Mouse (Mus musculus) heart, embryonic 14.5 days (tissue): ENCODE data around the gene Cacna1a. TPM values are rescaled to one million over a fixed set of nuclear protein-coding genes. Genes with fewer than 3 reads are reported as not detected.
"Not testable (repeated sequence)": the region's sequence is repeated elsewhere in the genome, so short reads cannot be mapped to it uniquely, and the experiment has no call there.

Experiments
- ATAC-seq: fragments of 200-750 bp; cut with Nextera tagmentation; 2 replicates; pipeline ENCODE4 v1.8.0; 2017; ENCODE audit warnings: low read depth, moderate TSS enrichment; ENCODE audit not compliant: insufficient number of reproducible peaks, insufficient read depth, low FRiP score
- H3K27ac ChIP-seq, 2 experiments: fragments of 200-500 bp in 1 of 2; fragments of 300-500 bp in 1 of 2; sonication (generic) in 1 of 2; replicated peaks in 1 of 2; 2 replicates each; pipeline ENCODE4 v1.5.1; 2012 to 2014; ENCODE audit warnings: low read depth in 2 of 2, low read length in 2 of 2, control low read depth in 1 of 2, mild to moderate bottlenecking in 1 of 2, mixed read lengths in 1 of 2; ENCODE audit not compliant: control insufficient read depth in 1 of 2, insufficient read depth in 1 of 2
- H3K27me3 ChIP-seq: fragments of 300-500 bp; sonication (generic); 2 replicates; pipeline ENCODE4 v1.6.1; 2014; ENCODE audit warnings: mild to moderate bottlenecking, low read length, control low read depth; ENCODE audit not compliant: control insufficient read depth, insufficient read depth
- H3K36me3 ChIP-seq: fragments of 300-500 bp; sonication (generic); 2 replicates; pipeline ENCODE4 v1.6.1; 2014; ENCODE audit warnings: mild to moderate bottlenecking, control low read depth, low read length, mixed read lengths; ENCODE audit not compliant: control insufficient read depth, insufficient read depth
- H3K4me1 ChIP-seq, 2 experiments: fragments of 200-500 bp in 1 of 2; fragments of 300-500 bp in 1 of 2; sonication (generic) in 1 of 2; 2 replicates each; pipeline ENCODE4 v1.6.1; 2012 to 2014; ENCODE audit warnings: low read length in 2 of 2, control low read depth in 1 of 2, mixed read lengths in 1 of 2; ENCODE audit not compliant: control insufficient read depth in 2 of 2, insufficient read depth in 2 of 2
- H3K4me2 ChIP-seq: fragments of 300-500 bp; sonication (generic); 2 replicates; pipeline ENCODE4 v1.6.1; 2014; ENCODE audit warnings: mild to moderate bottlenecking, low read length
- H3K4me3 ChIP-seq, 2 experiments: fragments of 200-500 bp in 1 of 2; fragments of 300-500 bp in 1 of 2; sonication (generic) in 1 of 2; 2 replicates each; pipeline ENCODE4 v1.5.1; 2012 to 2014; ENCODE audit warnings: low read length in 2 of 2, mild to moderate bottlenecking in 2 of 2, control low read depth in 1 of 2, low read depth in 1 of 2, moderate library complexity in 1 of 2; ENCODE audit not compliant: control insufficient read depth in 1 of 2, insufficient read depth in 1 of 2
- H3K9ac ChIP-seq: fragments of 300-500 bp; sonication (generic); 2 replicates; pipeline ENCODE4 v1.6.1; 2014; ENCODE audit warnings: mild to moderate bottlenecking, low read length
- H3K9me3 ChIP-seq: fragments of 300-500 bp; sonication (generic); 2 replicates; pipeline ENCODE4 v1.6.1; 2016; ENCODE audit warnings: low read length, control low read depth; ENCODE audit not compliant: control insufficient read depth
- WGBS: fragments of 180-500 bp; shearing (Covaris S2); extraction: QIAGEN DNeasy Blood & Tissue Kit; methylation state at CpG from one replicate; pipeline ENCODE4 v1.1.7; 2014; 5-methylcytosine and 5-hydroxymethylcytosine counted together
- polyA plus RNA-seq: library from polyadenylated mRNA; unstranded; fragments of >200 nt; fragmentation: Nextera tagmentation; extraction: Ambion mirVana; gene quantifications from 2 replicates; pipeline ENCODE4 v1.2.1, GENCODE M21; 2014

Gene Cacna1a
- polyA plus RNA-seq, 1 experiment from 2014 or later, result 8.4 TPM

DNA sequence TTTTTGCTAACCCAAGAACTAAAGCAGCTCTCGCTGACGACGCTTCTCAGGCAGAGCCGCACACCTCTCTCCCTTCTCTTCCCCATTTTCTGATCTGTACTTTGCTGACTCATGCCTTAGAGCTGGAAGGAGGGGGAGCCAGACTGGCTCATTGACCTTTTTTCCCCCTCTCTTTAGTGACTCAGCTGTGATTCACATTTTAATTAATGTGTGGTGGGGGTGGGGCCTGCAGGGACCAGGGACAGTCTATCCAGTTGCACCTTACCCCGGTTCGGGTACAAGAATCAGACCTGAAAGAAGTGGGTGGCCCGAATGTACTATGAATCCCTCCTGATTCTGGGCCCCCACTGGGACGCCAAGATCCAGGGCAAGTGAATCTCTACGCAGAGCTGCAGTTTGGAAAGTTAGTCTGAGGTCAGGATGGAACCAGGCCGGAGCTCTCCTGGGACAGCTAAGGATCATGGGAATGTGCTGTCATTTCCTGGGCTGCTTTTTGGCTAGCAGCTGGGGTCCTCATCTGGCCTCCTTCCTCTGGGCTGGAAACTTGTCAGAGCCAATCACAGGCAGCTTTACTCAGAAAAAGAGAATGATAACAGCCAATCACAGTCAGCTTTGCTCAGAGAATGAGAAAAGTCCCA lies 113.5 kb downstream of the Cacna1a start:
- WGBS, result 60% methylated on average over 10 of the region's 10 CpGs
- Histone ChIP-seq H3K4me2 (no peak overlapping the region), H3K4me3 (no peak overlapping the region), H3K27ac (no peak overlapping the region), H3K9me3 (no peaks in the 10 kb centered on the region), H3K27me3 (no peaks in the 10 kb centered on the region), H3K36me3 (no peaks in the 10 kb centered on the region), H3K9ac (no peak overlapping the region), H3K4me1 (peaks cover 6 to 9% of the 10 kb centered on the region in 2 experiments; a peak in 3 of 4 replicates)
- ATAC-seq, result no peak

GRCm38 (mm10) chr8:84502638-84503037 lies 114.4 kb downstream of the Cacna1a start:
- H3K4me2 ChIP-seq, result no peak overlapping the region
- H3K36me3 ChIP-seq, result no peaks in the 10 kb centered on the region
- H3K9ac ChIP-seq, result no peak overlapping the region
- H3K27ac ChIP-seq, result no peak overlapping the region
- ATAC-seq, result no peak
- WGBS, result 80% methylated on average over 4 of the region's 4 CpGs
- peaks cover 14 to 17% of the 10 kb centered on the region in 2 experiments for H3K4me1 ChIP-seq
- H3K9me3 ChIP-seq, result no peaks in the 10 kb centered on the region
- no peaks in the 10 kb centered on the region for H3K27me3 ChIP-seq
- no peak overlapping the region for H3K4me3 ChIP-seq

GRCm38 (mm10) chr8:84507220-84507619 lies 119.0 kb downstream of the Cacna1a start:
- H3K4me1 ChIP-seq, result peaks cover 20% of the 10 kb centered on the region in 2 experiments
- H3K9ac ChIP-seq, result no peak overlapping the region
- no peaks in the 10 kb centered on the region for H3K36me3 ChIP-seq
- no peaks in the 10 kb centered on the region for H3K27me3 ChIP-seq
- H3K4me3 ChIP-seq, result no peak overlapping the region
- H3K4me2 ChIP-seq, result no peak overlapping the region
- 34% methylated on average over 5 of the region's 5 CpGs for WGBS
- H3K9me3 ChIP-seq, result no peaks in the 10 kb centered on the region
- peak; percentile 27; the same call in 1 of the 2 replicates for ATAC-seq
- peak overlapping the region; percentile 64 to 71 for H3K27ac ChIP-seq

- 79% methylated on average over 6 of the region's 6 CpGs for WGBS
Observed at GRCm38 (mm10) chr8:84509764-84510163, 121.5 kb downstream of the Cacna1a start.

DNA sequence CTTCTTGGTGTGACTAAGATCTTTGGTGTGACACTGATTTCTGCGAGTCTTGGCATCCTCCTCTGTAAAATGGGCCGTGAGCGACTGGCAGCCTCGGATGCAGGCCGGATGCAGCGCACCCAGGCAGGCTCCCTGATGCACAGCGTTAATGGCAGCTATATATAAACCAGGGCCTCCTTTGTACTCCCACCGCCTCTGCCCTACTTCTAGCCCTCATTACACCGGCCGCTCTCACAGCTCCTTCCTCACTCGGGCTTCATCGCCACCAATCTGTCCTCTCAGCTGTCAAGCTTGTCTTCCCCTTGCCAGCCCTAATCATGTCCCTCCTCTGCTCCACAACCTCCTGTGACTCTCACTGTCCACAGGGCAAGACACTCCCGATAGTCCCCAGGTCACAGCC lies 123.4 kb downstream of the Cacna1a start:
- Histone ChIP-seq H3K4me3 (no peak overlapping the region), H3K9me3 (no peaks in the 10 kb centered on the region), H3K27me3 (no peaks in the 10 kb centered on the region), H3K36me3 (no peaks in the 10 kb centered on the region), H3K27ac (no peak overlapping the region), H3K9ac (no peak overlapping the region), H3K4me2 (no peak overlapping the region), H3K4me1 (peaks cover 12 to 16% of the 10 kb centered on the region in 2 experiments)
- ATAC-seq, result no peak
- 67% methylated on average over 13 of the region's 13 CpGs for WGBS

More at GRCm38 (mm10) chr8:84509764-84510163, 121.5 kb downstream of the Cacna1a start:
- H3K36me3 ChIP-seq, H3K9ac ChIP-seq, H3K9me3 ChIP-seq, H3K27me3 ChIP-seq, H3K4me3 ChIP-seq, H3K4me2 ChIP-seq, ATAC-seq, H3K27ac ChIP-seq: not testable (repeated sequence)
- peaks cover 20% of the 10 kb centered on the region in 2 experiments for H3K4me1 ChIP-seq

DNA sequence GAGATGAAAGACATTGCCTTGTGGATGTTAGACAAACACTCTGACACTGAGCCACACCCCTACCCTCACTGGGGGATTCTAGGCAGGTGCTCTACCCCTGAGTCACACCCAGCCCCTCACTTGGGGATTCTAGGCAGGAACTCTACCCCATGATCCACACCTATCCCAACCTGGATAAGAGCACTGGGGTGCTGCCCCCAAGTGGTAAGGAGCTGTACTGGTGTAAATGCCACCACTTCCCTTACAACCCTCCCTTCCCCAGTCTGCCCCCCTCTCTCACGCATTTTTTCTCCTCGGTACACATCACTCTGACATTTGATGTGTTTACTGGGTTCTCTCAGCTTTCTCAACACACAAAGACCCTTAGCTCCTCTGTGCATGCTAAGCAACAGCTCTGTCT lies 125.5 kb downstream of the Cacna1a start:
- no peak for ATAC-seq
- Histone ChIP-seq H3K27me3 (no peaks in the 10 kb centered on the region), H3K9ac (no peak overlapping the region), H3K9me3 (no peaks in the 10 kb centered on the region), H3K36me3 (no peaks in the 10 kb centered on the region), H3K27ac (no peak overlapping the region), H3K4me3 (no peak overlapping the region), H3K4me1 (peaks cover 0 to 4% of the 10 kb centered on the region in 2 experiments; a peak in 1 of 4 replicates), H3K4me2 (no peak overlapping the region)
- WGBS, result 12% methylated on average over 2 of the region's 2 CpGs

GRCm38 (mm10) chr8:84518180-84518579 lies 129.9 kb downstream of the Cacna1a start:
- H3K9me3 ChIP-seq, result no peaks in the 10 kb centered on the region
- H3K4me1 ChIP-seq, result peaks cover 8 to 9% of the 10 kb centered on the region in 2 experiments; a peak in 3 of 4 replicates
- H3K27me3 ChIP-seq, result no peaks in the 10 kb centered on the region
- no peak for ATAC-seq
- no peaks in the 10 kb centered on the region for H3K36me3 ChIP-seq
- WGBS, result 78% methylated on average over 2 of the region's 2 CpGs
- H3K9ac ChIP-seq, result no peak overlapping the region
- no peak overlapping the region for H3K4me3 ChIP-seq
- no peak overlapping the region for H3K4me2 ChIP-seq
- H3K27ac ChIP-seq, result no peak overlapping the region

GRCm38 (mm10) chr8:84518720-84519119 lies 130.5 kb downstream of the Cacna1a start:
- no peak overlapping the region for H3K9ac ChIP-seq
- no peak overlapping the region for H3K4me2 ChIP-seq
- 86% methylated on average over 6 of the region's 6 CpGs for whole genome bisulfite sequencing
- ATAC-seq, result no peak
- H3K4me1 ChIP-seq, result peaks cover 8 to 9% of the 10 kb centered on the region in 2 experiments; a peak in 3 of 4 replicates
- H3K9me3 ChIP-seq, result no peaks in the 10 kb centered on the region
- no peaks in the 10 kb centered on the region for H3K36me3 ChIP-seq
- no peaks in the 10 kb centered on the region for H3K27me3 ChIP-seq
- no peak overlapping the region for H3K4me3 ChIP-seq
- H3K27ac ChIP-seq, result no peak overlapping the region
